Mouse (Mus musculus): ENCODE data around the gene Hnrnpul2.
"Not testable (repeated sequence)": the region's sequence is repeated elsewhere in the genome, so short reads cannot be mapped to it uniquely, and the experiment has no call there.

Gene Hnrnpul2

GRCm38 (mm10) chr19:8851639-8852038, 31.8 kb downstream of the Hnrnpul2 start:
- peak; percentile 35 for DNase-seq (ENCODE audit: low read depth)

DNA sequence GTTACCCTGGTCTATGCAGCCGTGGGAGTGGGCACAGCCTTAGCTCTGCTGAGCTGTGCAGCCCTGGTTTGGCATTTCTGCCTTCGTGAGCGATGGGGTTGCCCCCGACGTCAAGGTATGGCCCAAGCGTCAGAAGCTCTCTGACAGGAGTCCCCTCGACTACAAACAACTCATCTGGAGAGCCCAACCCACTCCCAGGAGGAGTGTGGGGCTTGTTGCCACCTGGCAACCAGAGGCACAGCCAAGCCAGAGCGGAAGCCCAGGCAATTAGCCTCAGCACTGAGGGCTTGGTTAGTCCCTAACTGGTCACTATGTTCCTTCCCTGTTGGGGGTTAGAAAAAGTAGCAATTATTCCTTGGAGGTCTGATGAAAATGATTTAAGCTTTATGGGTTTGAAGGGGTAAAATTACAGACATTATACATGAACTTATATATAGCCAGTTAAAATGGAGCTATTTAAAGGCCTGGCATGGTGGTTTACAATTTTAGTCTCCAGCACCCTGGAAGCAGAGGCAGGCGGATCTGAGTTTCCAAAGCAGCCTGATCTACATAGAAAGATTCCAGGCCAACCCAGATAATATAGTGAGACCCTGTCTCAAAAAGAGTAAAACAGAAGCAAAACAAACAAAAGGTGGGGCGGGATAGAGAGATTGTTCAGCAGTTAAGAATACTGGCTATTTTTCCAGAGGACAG, 32.6 kb downstream of the Hnrnpul2 start:
- no peak for DNase-seq (ENCODE audit: low read depth)

DNA sequence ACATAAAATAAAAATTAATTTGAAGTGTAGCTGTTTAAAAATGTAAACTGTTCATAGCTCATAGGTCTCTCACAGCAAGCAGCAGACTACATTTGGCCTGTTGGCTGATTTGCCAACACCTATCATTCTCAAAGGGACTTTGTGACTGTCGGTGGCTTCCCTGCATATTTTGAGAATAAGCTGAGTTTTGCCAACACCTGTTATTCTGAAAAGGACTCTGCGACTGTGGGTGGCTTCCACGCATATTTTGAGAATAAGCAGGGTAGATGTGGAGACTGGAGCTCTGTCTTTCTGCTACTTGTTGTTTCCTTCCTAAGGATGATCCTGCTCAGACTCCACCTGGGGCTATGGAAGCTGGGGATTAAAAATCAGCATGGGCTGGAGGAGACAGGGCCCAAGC, 33.3 kb downstream of the Hnrnpul2 start:
- DNase-seq (ENCODE audit: low read depth): no peak

DNA sequence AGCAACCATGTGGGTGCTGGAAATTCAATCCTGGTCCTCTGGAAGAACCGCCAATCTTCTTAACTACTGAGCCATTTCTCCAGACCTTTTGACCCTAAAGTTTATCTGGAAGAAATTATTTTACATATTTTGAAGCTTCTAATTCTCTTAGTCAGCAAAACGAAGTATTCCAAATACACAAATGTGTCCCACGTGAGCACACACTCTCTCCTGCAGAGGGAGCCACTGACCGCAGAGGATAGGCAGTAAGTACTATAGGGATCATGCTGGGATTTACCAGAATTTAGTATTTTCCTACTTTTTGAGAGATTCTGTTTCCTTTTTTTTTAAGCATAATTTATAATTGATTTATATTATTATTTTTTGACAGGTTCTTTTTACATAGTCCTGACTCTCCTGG, 37.9 kb downstream of the Hnrnpul2 start:
- peak; percentile 89 for DNase-seq (ENCODE audit: low read depth)

DNA sequence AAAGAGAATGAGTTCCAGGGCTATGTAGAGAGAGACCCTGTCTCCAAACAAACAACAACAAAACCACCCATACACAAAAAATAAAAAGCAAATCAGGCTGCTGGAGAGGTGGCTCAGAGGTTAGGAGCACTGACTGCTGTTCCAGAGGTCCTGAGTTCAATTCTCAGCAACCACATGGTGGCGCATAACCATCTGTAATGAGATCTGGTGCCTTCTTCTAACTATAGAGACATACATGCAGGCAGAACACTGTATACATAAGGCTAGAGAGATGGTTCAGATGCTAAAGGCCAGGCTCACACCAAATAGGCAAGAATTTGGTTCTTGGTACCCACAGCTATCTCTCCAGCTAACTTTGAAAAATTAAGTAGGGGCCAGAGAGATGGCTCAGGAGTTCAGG, 39.2 kb downstream of the Hnrnpul2 start:
- DNase-seq (ENCODE audit: low read depth): peak; percentile 70

DNA sequence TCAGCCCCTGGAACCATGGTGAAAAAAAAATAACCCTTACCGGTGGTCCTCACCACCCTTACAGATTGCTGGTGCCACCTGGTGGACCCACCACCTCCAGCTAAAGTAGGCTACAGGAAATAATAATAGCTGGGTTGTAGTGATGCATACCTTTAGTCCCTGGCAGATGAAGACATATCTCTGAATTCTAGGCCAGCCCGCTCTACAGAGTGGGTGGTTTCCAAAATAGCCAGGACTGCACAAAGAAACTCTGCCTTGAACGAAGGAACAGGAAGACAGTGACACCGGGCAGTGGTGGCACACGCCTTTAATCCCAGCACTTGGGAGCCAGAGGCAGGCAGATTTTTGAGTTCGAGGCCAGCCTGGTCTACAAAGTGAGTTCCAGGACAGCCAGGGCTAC, 44.5 kb downstream of the Hnrnpul2 start:
- no peak for DNase-seq (ENCODE audit: low read depth)

DNA sequence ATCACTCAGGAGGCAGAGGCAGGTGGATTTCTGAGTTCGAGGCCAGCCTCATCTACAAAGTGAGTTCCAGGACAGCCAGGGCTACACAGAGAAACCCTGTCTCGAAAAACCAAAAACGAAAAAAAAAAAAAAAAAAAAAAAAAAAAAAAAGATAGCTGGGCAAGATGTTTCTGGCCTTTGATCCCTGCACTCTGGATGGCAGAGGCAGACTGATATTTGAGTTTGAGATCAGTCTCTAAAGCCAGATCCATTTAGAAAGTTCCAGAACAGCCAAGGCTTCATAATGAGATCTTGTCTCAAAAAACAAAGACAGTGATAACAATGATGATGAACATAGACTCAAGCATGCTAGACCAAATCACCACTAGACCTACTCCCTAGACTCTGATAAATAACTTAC, 50.6 kb downstream of the Hnrnpul2 start:
- DNase-seq (ENCODE audit: low read depth): not testable (repeated sequence)

- no peak for DNase-seq (ENCODE audit: low read depth)
Measured at GRCm38 (mm10) chr19:8870838-8871237, 51.0 kb downstream of the Hnrnpul2 start.

GRCm38 (mm10) chr19:8871267-8872186, 51.7 kb downstream of the Hnrnpul2 start, which contains the start of gene Ubxn1:
TSS of gene Ubxn1 (plus strand) at chr19:8871496.
- peak; percentile 99 for DNase-seq (ENCODE audit: low read depth)

GRCm38 (mm10) chr19:8872266-8872840, 52.5 kb downstream of the Hnrnpul2 start:
- DNase-seq (ENCODE audit: low read depth): peak; percentile 37

DNA sequence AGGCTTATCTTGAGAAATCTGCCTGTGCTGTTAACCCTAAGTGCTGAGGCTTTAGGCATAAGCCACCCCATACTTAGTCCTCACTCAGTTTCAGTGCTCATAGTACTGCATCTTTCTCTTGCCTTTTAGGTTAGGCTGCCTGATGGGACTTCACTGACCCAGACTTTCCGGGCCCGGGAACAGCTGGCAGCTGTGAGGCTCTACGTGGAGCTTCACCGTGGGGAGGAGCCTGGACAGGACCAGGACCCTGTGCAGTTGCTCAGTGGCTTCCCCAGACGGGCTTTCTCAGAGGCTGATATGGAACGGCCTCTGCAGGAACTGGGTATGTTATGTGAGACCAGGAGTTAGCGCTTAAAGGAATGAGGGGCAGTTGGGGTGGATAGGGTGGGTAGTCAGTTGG, 55.2 kb downstream of the Hnrnpul2 start:
- no peak for DNase-seq (ENCODE audit: low read depth)

GRCm38 (mm10) chr19:8880311-8881033, 60.7 kb downstream of the Hnrnpul2 start, which contains the start of gene Uqcc3:
TSS of gene Uqcc3 (minus strand) at chr19:8880923.
- DNase-seq (ENCODE audit: low read depth): peak; percentile 94

DNA sequence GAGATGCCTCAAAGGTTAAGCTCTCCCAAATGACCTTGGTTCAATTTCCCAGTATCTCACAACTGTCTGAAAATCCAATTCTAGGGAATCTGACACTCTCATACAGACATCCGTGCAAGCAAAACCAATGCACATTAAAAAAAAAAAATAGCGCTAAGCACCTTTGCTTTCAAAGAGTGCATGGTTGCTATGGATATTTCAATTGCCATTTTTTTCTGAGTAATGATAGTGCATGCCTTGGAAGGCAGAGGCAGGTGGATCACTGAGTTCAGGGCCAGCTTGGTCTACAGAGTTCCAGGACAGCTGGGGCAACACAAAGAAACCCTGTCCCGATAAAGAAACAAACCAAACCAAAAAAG, 61.2 kb downstream of the Hnrnpul2 start:
- DNase-seq (ENCODE audit: low read depth): no peak

- no peak for DNase-seq (ENCODE audit: low read depth)
Measured at GRCm38 (mm10) chr19:8883616-8884015, 63.8 kb downstream of the Hnrnpul2 start, which contains the start of the genes Lbhd1 and Gm49403. TSS of gene Lbhd1 (plus strand) at chr19:8883732. TSS of gene Gm49403 (plus strand) at chr19:8883930.

Measured in NIH3T3 (cell line).